Mouse (Mus musculus) embryonic fibroblast, embryonic 13.5 days (primary cell): ENCODE results near the gene Tceal9.

ENCODE experiments used
- CTCF ChIP-seq: IDR thresholded peaks from 2 replicates; pipeline ENCODE4 v1.5.1; 2011; ENCODE audit warnings: mild to moderate bottlenecking, control low read depth, low read length, moderate library complexity, borderline replicate concordance; ENCODE audit not compliant: insufficient read depth
- POLR2A ChIP-seq: IDR thresholded peaks from 2 replicates; pipeline ENCODE4 v1.6.1; 2011; ENCODE audit warnings: low read depth, mild to moderate bottlenecking, control low read depth, low read length, moderate library complexity

- TF ChIP-seq POLR2A = no peak
- TF ChIP-seq CTCF = no peak
These were observed 41.2 kb upstream of the Tceal9 start, which contains the start of gene Tceal5 for GRCm38 (mm10) chrX:136203664-136204066.
